Mouse (Mus musculus) C2C12 (cell line): ENCODE results near the gene Stag1.

Experiments used
- CEBPB ChIP-seq: IDR thresholded peaks from one replicate; pipeline ENCODE4 v1.6.1; 2011; ENCODE audit warnings: low read depth, mild to moderate bottlenecking, control low read depth, moderate library complexity
- CTCF ChIP-seq: IDR thresholded peaks from one replicate; pipeline ENCODE4 v1.5.1; 2011; ENCODE audit not compliant: control insufficient read depth, insufficient read depth, insufficient read length
- MAX ChIP-seq: IDR thresholded peaks from one replicate; pipeline ENCODE4 v1.6.1; 2011; ENCODE audit warnings: mild to moderate bottlenecking, control low read depth

- TF ChIP-seq CEBPB: no peak
- no peak for TF ChIP-seq CTCF
- no peak for TF ChIP-seq MAX
These were observed 394.6 kb downstream of the Stag1 start for GRCm38 (mm10) chr9:100992191-100992590.
